Mouse (Mus musculus) brain, embryonic 14.5 days (tissue): ENCODE results near the gene Aip. TPM values are rescaled to one million over a fixed set of nuclear protein-coding genes. Genes with fewer than 3 reads are reported as not detected.

ENCODE experiments used
- DNase-seq: peaks from one replicate; pipeline ENCODE4 v3.0.0-alpha.2; 2011; ENCODE audit warnings: low read depth
- CTCF ChIP-seq: fragments of 200-500 bp; IDR thresholded peaks from 2 replicates; pipeline ENCODE4 v1.5.1; 2012; ENCODE audit warnings: inconsistent platforms, mild to moderate bottlenecking, moderate library complexity, borderline replicate concordance; ENCODE audit not compliant: insufficient read depth, insufficient read length; ENCODE audit errors: extremely low read depth
- POLR2A ChIP-seq: fragments of 200-500 bp; IDR thresholded peaks from 2 replicates; pipeline ENCODE4 v1.6.1; 2012; ENCODE audit warnings: mild to moderate bottlenecking, inconsistent platforms, borderline replicate concordance; ENCODE audit not compliant: poor library complexity, insufficient read depth, insufficient read length, severe bottlenecking; ENCODE audit errors: extremely low read depth
- polyA plus RNA-seq: library from polyadenylated mRNA; depleted of rRNA; stranded (reverse); fragments of >200 nt; gene quantifications from 2 replicates; pipeline ENCODE4 v1.2.3, GENCODE M21; 2012

Aip gene
- polyA plus RNA-seq, 1 experiment: 88.6 TPM

- no peak for DNase-seq
Measured at GRCm38 (mm10) chr19:4149764-4150461, 24.3 kb upstream of the Aip start.

DNA sequence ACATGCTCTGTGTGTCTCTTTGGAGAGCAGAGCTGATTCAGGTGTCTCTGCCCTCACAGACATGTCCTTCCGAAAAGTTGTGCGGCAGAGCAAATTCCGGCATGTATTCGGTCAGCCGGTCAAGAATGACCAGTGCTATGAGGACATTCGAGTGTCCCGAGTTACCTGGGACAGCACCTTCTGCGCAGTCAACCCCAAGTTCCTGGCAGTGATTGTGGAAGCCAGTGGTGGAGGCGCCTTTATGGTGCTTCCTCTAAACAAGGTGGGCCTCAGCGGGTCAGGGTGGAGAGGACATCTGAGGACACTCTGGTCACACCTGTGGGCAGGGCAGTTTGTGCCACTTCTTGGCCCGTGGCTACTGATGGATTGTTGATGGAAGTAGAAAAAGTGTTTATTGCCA, 23.6 kb upstream of the Aip start:
- TF ChIP-seq CTCF: no peak
- no peak for TF ChIP-seq POLR2A
- no peak for DNase-seq

More at GRCm38 (mm10) chr19:4149764-4150461, 24.3 kb upstream of the Aip start:
- TF ChIP-seq CTCF (no peak), POLR2A (no peak)

- no peak for DNase-seq
- TF ChIP-seq POLR2A (no peak), CTCF (no peak)
Measured at GRCm38 (mm10) chr19:4148819-4149218, 23.2 kb upstream of the Aip start.

DNA sequence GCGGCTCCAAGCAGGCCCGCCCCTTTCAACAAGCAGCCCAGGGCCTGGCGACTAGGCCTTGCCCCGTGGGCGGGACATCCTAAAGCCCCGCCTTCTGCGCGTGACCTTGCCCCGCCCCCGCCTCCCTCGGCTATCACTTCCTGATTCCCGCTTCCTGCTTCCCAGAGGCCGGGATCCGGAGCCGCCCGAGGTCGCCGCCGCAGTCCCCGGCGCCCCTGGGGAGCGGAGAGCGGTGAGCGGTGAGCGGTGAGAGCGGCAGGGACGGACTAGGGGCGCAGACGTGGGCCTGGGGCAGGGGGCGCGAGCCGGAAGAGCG, 22.8 kb upstream of the Aip start, which contains the start of gene Coro1b:
TSS of gene Coro1b (plus strand) at position 129 of the 316 bp plus-strand sequence.
- DNase-seq: peak; percentile 96

GRCm38 (mm10) chr19:4147782-4148490, 22.3 kb upstream of the Aip start:
- DNase-seq: no peak
- TF ChIP-seq POLR2A (no peak), CTCF (no peak)

More for the DNA sequence above, 22.8 kb upstream of the Aip start, which contains the start of gene Coro1b:
- TF ChIP-seq POLR2A: peak; percentile 44; the same call in 1 of the 2 replicates
- TF ChIP-seq CTCF: no peak

GRCm38 (mm10) chr19:4147022-4147405, 21.4 kb upstream of the Aip start:
- TF ChIP-seq CTCF (no peak), POLR2A (no peak)
- DNase-seq: no peak

DNA sequence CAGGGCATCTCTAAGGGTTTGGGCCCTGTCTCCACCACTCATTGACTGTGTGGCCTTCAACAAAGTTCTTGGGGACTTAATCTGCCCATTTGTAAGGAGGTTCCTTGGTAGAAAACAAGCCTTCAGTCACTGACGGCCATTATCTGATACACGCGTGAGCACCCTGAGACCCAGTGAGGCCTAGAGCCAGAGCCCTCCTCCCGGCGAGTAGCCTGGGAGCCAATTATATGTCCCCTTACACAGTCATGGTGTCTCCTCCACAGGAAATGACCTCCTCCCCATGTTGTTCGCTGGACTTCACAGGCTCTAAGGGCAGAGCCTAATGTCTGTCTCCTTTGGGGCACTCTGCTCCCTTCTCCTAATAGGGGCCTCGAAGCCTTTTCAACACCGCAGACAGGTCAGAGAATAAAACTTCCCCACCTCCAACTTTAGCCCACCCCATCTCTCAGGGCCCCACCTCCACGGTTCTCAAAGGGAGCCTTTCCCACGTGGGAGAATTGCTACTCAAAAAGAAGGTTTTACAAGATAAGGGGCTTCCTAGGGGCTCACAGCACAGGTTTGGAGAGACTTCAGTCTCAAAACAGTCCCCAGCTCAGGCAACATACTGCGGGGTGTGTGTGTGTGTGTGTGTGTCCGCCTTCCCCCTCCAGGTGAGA, 20.8 kb upstream of the Aip start:
- TF ChIP-seq CTCF (no peak), POLR2A (no peak)
- DNase-seq: no peak

- TF ChIP-seq CTCF (no peak), POLR2A (no peak)
- no peak for DNase-seq
Measured at GRCm38 (mm10) chr19:4145936-4146335, 20.3 kb upstream of the Aip start.

- TF ChIP-seq CTCF (no peak), POLR2A (no peak)
- no peak for DNase-seq
Measured at GRCm38 (mm10) chr19:4144550-4145498, 19.2 kb upstream of the Aip start.

DNA sequence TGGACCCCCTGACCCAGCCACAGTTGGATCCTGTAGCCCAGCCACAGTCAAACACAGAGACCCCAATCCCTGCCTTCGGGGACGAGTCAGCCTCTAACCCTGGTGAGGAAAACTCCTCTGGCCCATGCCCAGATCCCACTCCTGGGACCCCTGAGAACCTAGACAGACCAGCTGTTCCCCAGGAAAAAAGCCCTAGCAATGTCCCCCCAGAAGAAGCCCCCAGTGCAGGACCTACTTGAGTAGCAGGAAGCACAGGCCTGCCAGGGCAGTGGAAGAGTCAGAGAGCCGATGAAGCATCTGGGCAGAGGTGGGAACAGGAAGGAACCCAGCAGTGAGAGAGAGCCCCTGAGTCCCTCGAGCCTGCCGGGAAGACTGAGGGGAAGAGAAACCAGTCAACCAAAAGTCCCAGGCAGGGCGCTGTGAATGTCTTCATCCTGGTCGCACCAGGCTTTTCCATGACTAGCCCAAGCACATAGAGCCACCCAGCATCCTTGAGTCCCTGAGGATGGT, 18.2 kb upstream of the Aip start, which contains the start of gene Cabp4:
TSS of gene Cabp4 (minus strand) at position 275 of the 510 bp plus-strand sequence.
- no peak for DNase-seq
- TF ChIP-seq CTCF (no peak), POLR2A (no peak)

- TF ChIP-seq CTCF: no peak
- no peak for TF ChIP-seq POLR2A
- DNase-seq: no peak
Measured at GRCm38 (mm10) chr19:4142416-4143173, 16.9 kb upstream of the Aip start.
